Mouse (Mus musculus): ENCODE results near the gene Clmp. TPM values are rescaled to one million over a fixed set of nuclear protein-coding genes. Genes with fewer than 3 reads are reported as not detected.

Clmp gene
- polyA plus RNA-seq, 1 experiment from 2014 or later = 43.9 TPM

DNA sequence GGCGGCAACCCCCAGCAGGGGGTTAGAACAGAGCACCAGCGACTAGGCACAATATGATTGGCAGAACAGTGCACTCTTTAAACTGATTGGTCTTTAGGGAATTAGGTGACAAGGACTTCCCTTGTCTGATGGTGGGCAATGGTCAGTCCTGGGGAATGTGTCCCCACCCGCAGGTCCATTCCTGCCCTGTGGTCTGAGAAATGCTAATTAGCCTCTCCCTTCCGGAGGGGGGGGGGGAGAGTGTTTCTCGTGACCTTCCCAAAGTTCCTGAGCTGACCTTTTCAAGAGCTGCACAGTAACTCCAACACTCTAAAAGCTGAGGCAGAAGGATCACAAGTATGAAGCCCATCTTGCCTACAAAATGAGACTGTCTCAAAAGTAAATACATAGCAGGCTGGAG, 108.5 kb downstream of the Clmp start:
- no peak overlapping the region for H3K27ac ChIP-seq (ENCODE audit: low read depth)
- no peak overlapping the region for H3K4me2 ChIP-seq (ENCODE audit: low read length)
- no peaks in the 10 kb centered on the region for H3K27me3 ChIP-seq (replicated peaks; ENCODE audit: control insufficient read depth, insufficient read depth, low read length)
- H3K36me3 ChIP-seq (ENCODE audit: control insufficient read depth, insufficient read depth, low read length) = no peaks in the 10 kb centered on the region
- H3K9ac ChIP-seq (ENCODE audit: low read length) = no peak overlapping the region
- no peak for ATAC-seq (replicated peaks; ENCODE audit: low FRiP score, low TSS enrichment, low read depth)
- 48% methylated on average over 5 of the region's 5 CpGs for WGBS
- H3K4me3 ChIP-seq (ENCODE audit: low read depth, low read length) = no peak overlapping the region
- no peaks in the 10 kb centered on the region for H3K9me3 ChIP-seq (ENCODE audit: control insufficient read depth, low read length)
- peaks cover 12% of the 10 kb centered on the region for H3K4me1 ChIP-seq (replicated peaks; ENCODE audit: control insufficient read depth, insufficient read depth, low read length)
- DNase-seq (ENCODE audit: low spot score) = no peak

DNA sequence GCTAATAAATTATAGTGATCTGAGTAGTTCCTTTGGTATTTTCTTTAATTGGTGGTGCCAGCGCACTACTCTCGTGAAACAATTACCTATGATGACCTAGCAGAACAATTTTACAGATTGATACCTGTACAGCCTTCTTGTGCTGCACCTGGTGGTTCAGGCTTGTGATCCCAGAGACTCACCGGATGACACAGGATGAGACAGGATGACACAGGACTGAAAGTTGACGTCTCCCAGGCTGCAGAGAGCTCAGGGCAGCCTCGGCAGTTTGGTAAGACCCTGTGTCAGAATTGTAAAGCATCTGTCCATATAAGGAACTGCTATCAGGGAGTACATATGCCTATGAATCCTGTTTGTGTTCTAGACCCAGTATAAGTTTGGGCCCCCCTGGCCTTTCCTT, 109.2 kb downstream of the Clmp start:
- no peaks in the 10 kb centered on the region for H3K36me3 ChIP-seq (ENCODE audit: control insufficient read depth, insufficient read depth, low read length)
- no peak overlapping the region for H3K4me2 ChIP-seq (ENCODE audit: low read length)
- no peak overlapping the region for H3K9ac ChIP-seq (ENCODE audit: low read length)
- peaks cover 16% of the 10 kb centered on the region for H3K4me1 ChIP-seq (replicated peaks; ENCODE audit: control insufficient read depth, insufficient read depth, low read length)
- 49% methylated on average over 5 of the region's 5 CpGs for WGBS
- no peaks in the 10 kb centered on the region for H3K27me3 ChIP-seq (replicated peaks; ENCODE audit: control insufficient read depth, insufficient read depth, low read length)
- ATAC-seq (replicated peaks; ENCODE audit: low FRiP score, low TSS enrichment, low read depth) = no peak
- DNase-seq (ENCODE audit: low spot score) = no peak
- no peaks in the 10 kb centered on the region for H3K9me3 ChIP-seq (ENCODE audit: control insufficient read depth, low read length)
- no peak overlapping the region for H3K27ac ChIP-seq (ENCODE audit: low read depth)
- no peak overlapping the region for H3K4me3 ChIP-seq (ENCODE audit: low read depth, low read length)

DNA sequence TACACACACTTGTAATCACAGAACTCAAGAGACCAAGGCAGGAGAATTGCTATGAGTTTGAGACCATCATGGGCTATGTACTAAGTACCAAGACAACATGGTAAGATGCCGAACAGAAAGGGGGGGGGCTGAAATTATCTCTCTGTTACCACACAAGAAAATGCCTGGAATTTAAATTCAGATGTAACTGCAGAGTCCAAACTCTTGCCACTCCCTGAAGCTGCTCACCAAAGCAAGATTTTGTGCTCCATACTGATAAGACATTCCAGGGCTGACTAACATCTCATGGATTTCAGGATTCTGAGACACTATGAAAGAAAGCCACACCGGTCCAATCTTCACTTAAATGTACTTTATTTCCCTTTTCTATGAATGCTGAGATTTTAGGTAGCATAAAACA, 109.8 kb downstream of the Clmp start:
- WGBS = 76% methylated on average over 2 of the region's 2 CpGs
- Histone ChIP-seq H3K36me3 (ENCODE audit: control insufficient read depth, insufficient read depth, low read length) (no peaks in the 10 kb centered on the region), H3K4me2 (ENCODE audit: low read length) (no peak overlapping the region), H3K9ac (ENCODE audit: low read length) (no peak overlapping the region), H3K4me1 (replicated peaks; ENCODE audit: control insufficient read depth, insufficient read depth, low read length) (peaks cover 16% of the 10 kb centered on the region), H3K4me3 (ENCODE audit: low read depth, low read length) (no peak overlapping the region), H3K27me3 (replicated peaks; ENCODE audit: control insufficient read depth, insufficient read depth, low read length) (no peaks in the 10 kb centered on the region), H3K9me3 (ENCODE audit: control insufficient read depth, low read length) (no peaks in the 10 kb centered on the region), H3K27ac (ENCODE audit: low read depth) (no peak overlapping the region)
- DNase-seq (ENCODE audit: low spot score) (no peak), ATAC-seq (replicated peaks; ENCODE audit: low FRiP score, low TSS enrichment, low read depth) (no peak)

DNA sequence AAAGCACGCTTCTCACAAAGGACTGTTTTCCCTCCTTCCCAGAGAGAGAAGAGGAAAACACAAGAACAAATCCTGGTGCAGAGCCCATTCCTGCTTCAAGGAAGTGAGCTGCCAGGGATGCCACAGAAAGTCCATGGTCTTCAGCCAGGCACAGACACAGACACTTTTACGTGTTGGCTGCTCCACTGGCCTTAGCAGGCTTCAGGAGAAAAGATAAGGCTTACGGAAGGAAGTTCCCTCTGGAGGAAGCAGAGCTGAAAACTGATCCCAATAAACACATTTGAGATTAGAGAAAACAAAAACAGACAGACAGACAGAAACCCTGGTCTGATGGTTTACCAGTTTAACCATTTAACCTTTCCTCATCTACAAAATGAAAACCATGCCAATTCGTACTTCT, 110.3 kb downstream of the Clmp start:
- no peaks in the 10 kb centered on the region for H3K36me3 ChIP-seq (ENCODE audit: control insufficient read depth, insufficient read depth, low read length)
- no peak for DNase-seq (ENCODE audit: low spot score)
- H3K4me3 ChIP-seq (ENCODE audit: low read depth, low read length) = no peak overlapping the region
- no peak overlapping the region for H3K27ac ChIP-seq (ENCODE audit: low read depth)
- no peak overlapping the region for H3K9ac ChIP-seq (ENCODE audit: low read length)
- 55% methylated on average over 4 of the region's 4 CpGs for WGBS
- H3K9me3 ChIP-seq (ENCODE audit: control insufficient read depth, low read length) = no peaks in the 10 kb centered on the region
- H3K4me2 ChIP-seq (ENCODE audit: low read length) = no peak overlapping the region
- H3K27me3 ChIP-seq (replicated peaks; ENCODE audit: control insufficient read depth, insufficient read depth, low read length) = no peaks in the 10 kb centered on the region
- ATAC-seq (replicated peaks; ENCODE audit: low FRiP score, low TSS enrichment, low read depth) = no peak
- peaks cover 16% of the 10 kb centered on the region for H3K4me1 ChIP-seq (replicated peaks; ENCODE audit: control insufficient read depth, insufficient read depth, low read length)

DNA sequence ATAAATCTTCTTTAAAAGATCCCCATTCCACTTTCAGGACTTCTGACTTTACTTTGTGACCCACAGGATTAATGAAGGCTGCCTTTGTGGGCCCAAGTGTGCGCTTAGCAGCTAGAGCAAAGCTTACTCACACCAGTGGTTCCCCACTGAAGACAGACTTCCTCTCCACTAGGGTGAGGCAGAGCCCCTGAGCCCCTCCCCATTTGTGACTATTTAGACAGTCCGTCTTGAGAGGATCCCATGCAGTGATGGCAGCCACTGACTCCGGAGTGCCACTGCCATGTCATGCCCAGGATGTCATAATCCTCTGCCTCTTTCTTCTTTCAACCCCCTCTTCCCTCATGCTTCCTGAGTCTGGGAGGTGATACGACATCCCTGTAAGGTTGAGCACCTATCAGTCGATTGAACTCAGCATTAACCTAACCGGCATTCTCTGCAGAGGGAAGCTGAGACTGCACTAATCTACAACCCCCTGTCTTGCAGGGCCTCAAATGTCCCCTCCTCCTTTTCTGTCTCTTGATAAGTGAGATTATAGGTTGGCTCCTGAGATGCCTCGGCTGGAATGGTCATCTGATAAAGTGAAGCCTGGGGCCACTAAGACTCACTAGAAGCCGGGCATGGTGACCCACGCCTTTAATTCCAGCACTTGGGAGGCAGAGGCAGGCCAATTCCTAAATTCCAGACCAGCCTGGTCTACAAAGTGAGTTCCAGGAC, 112.6 kb downstream of the Clmp start:
- ATAC-seq (replicated peaks; ENCODE audit: low FRiP score, low TSS enrichment, low read depth) (no peak), DNase-seq (ENCODE audit: low spot score) (no peak)
- Histone ChIP-seq H3K9me3 (ENCODE audit: control insufficient read depth, low read length) (no peaks in the 10 kb centered on the region), H3K9ac (ENCODE audit: low read length) (no peak overlapping the region), H3K4me3 (ENCODE audit: low read depth, low read length) (no peak overlapping the region), H3K4me2 (ENCODE audit: low read length) (no peak overlapping the region), H3K4me1 (replicated peaks; ENCODE audit: control insufficient read depth, insufficient read depth, low read length) (peaks cover 17% of the 10 kb centered on the region), H3K27me3 (replicated peaks; ENCODE audit: control insufficient read depth, insufficient read depth, low read length) (no peaks in the 10 kb centered on the region), H3K27ac (ENCODE audit: low read depth) (peak overlapping the region; percentile 22; the same call in 1 of the 2 replicates), H3K36me3 (ENCODE audit: control insufficient read depth, insufficient read depth, low read length) (peaks cover 11% of the 10 kb centered on the region)
- WGBS = 71% methylated on average over 9 of the region's 9 CpGs

DNA sequence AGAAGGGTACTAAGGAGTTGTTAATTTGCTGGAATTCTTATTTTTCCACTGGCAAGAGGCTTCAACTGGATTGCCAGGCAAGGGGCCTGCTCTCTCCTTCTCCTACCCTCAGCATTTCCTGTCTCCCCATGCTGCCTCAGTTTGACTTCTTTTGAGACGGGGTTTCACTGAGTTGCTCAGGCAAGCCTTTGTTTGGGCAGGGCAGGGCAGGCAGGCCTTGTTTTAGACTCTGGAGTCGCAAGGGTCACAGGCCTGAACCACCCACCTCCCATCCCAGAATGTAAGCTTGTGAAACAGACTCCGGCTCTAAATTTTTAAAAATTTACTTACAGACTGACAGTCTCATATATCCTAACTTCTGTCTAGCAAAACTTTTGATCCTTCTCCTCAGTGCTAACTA, 113.3 kb downstream of the Clmp start:
- peak overlapping the region; percentile 99 for H3K27ac ChIP-seq (ENCODE audit: low read depth)
- WGBS = 24% methylated on average over 3 of the region's 3 CpGs
- H3K4me2 ChIP-seq (ENCODE audit: low read length) = peak overlapping the region; percentile 81
- H3K9me3 ChIP-seq (ENCODE audit: control insufficient read depth, low read length) = no peaks in the 10 kb centered on the region
- H3K9ac ChIP-seq (ENCODE audit: low read length) = peak overlapping the region; percentile 87; the same call in 1 of the 2 replicates
- H3K4me1 ChIP-seq (replicated peaks; ENCODE audit: control insufficient read depth, insufficient read depth, low read length) = peaks cover 22% of the 10 kb centered on the region
- no peak for ATAC-seq (replicated peaks; ENCODE audit: low FRiP score, low TSS enrichment, low read depth)
- H3K4me3 ChIP-seq (ENCODE audit: low read depth, low read length) = no peak overlapping the region
- peaks cover 18% of the 10 kb centered on the region for H3K36me3 ChIP-seq (ENCODE audit: control insufficient read depth, insufficient read depth, low read length)
- no peak for DNase-seq (ENCODE audit: low spot score)
- H3K27me3 ChIP-seq (replicated peaks; ENCODE audit: control insufficient read depth, insufficient read depth, low read length) = no peaks in the 10 kb centered on the region

DNA sequence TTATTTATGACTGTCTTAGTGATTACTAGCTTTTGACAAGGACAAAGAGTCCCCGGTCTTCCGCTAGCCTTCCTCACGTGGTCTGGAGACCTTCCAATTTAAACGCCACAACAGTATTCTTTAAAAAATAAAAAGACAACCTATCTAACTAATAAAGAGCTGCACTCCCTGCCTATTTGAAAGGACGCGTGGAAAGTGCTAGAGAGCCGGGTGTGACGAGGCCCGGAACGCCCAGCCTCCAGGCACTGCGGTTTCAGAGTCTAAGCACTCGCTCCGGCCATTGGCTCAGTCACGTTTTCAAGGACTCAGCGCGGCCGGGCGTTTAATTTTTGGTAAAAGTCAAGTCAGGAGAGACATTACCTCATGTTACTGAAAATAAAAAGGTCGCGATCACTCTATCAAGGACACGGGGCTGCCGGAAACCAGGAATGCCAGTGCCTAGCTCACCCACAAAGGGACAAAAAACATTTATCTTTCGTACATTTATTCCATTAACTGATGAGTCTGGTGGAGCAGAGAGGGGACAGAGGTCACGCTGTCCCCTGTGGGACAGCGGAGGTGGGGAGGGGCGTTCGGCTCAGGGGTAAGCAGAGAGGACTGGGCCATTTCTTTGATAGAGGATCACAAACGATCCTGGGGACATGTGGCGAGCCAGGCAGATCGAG, 114.2 kb downstream of the Clmp start:
- Histone ChIP-seq H3K36me3 (ENCODE audit: control insufficient read depth, insufficient read depth, low read length) (peaks cover 27% of the 10 kb centered on the region), H3K4me3 (ENCODE audit: low read depth, low read length) (peak overlapping the region; percentile 71), H3K9me3 (ENCODE audit: control insufficient read depth, low read length) (no peaks in the 10 kb centered on the region), H3K27ac (ENCODE audit: low read depth) (peak overlapping the region; percentile 99), H3K4me2 (ENCODE audit: low read length) (peak overlapping the region; percentile 81), H3K27me3 (replicated peaks; ENCODE audit: control insufficient read depth, insufficient read depth, low read length) (no peaks in the 10 kb centered on the region), H3K9ac (ENCODE audit: low read length) (peak overlapping the region; percentile 87), H3K4me1 (replicated peaks; ENCODE audit: control insufficient read depth, insufficient read depth, low read length) (peaks cover 22% of the 10 kb centered on the region)
- peak; percentile 25 for ATAC-seq (replicated peaks; ENCODE audit: low FRiP score, low TSS enrichment, low read depth)
- under 1% methylated on average over 30 of the region's 30 CpGs for WGBS
- peak; percentile 92 for DNase-seq (ENCODE audit: low spot score)

DNA sequence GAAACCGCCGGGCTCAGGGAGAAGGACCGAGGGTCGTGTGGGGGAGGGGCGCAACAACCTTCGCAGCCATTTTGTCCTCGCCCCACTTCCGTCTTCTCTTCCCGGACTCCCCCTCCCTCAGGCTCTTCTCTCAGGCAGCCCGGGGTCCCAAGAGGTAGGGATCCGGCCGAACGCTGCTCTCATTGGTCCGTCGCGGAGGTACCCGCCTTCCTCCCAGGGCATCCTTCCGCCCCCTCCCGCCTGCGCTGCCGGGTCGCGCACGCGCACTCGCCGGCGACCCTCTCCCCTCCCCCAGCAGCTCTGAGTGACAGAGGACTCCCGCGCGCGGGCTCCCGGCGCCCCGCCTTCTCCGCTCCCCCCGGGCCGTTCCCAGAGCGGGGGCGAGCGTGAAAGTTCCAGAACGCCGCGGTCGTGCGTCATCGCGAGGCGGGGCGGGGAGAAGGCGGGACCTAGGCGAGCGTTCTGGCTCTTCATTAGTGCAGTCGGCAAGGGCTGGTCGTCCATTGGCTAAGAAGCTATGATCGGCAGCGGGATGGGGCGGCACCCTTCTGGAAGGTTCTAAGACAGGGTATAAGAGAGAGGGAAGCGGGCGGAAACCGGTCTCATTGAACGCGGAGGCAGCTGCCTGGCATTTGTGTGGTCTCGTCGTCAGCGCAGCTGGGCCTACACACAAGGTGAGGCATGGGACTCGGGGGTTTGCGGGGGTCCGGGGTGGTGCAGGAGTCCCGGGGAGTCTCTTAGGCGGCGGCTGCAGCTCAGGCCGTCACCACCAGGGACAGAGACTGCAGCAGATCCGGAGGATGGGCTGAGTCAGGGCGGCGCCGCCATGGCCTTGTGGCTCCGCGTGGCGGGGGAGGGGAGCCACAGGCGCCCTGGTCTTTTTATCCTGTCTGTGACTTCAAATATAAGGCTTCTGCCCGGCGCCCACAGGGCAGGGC, 115.2 kb downstream of the Clmp start, which contains the start of gene Hspa8:
Hspa8 (plus strand) TSS at position 310 of the 938 bp plus-strand sequence.
- Histone ChIP-seq H3K4me1 (replicated peaks; ENCODE audit: control insufficient read depth, insufficient read depth, low read length) (peaks cover 32% of the 10 kb centered on the region), H3K27me3 (replicated peaks; ENCODE audit: control insufficient read depth, insufficient read depth, low read length) (no peaks in the 10 kb centered on the region), H3K4me3 (ENCODE audit: low read depth, low read length) (peak within 1 kb of the TSS; percentile 71), H3K9me3 (ENCODE audit: control insufficient read depth, low read length) (no peaks in the 10 kb centered on the region), H3K27ac (ENCODE audit: low read depth) (peak within 1 kb of the TSS; percentile 99), H3K4me2 (ENCODE audit: low read length) (peak within 1 kb of the TSS; percentile 88), H3K9ac (ENCODE audit: low read length) (peak within 1 kb of the TSS; percentile 87), H3K36me3 (ENCODE audit: control insufficient read depth, insufficient read depth, low read length) (peaks cover 36% of the 10 kb centered on the region)
- under 1% methylated on average over 80 of the region's 83 CpGs for WGBS
- peak; percentile 99 for DNase-seq (ENCODE audit: low spot score)
- ATAC-seq (replicated peaks; ENCODE audit: low FRiP score, low TSS enrichment, low read depth) = peak; percentile 96
